Mouse (Mus musculus) hindbrain, embryonic 11.5 days (tissue): ENCODE data around the gene Tspan14. TPM values are rescaled to one million over a fixed set of nuclear protein-coding genes. Genes with fewer than 3 reads are reported as not detected.

Experiments used
- ATAC-seq: fragments of 200-750 bp; cut with Nextera tagmentation; 2 replicates; pipeline ENCODE4 v1.8.0; 2017; ENCODE audit warnings: mild to moderate bottlenecking, moderate TSS enrichment, moderate library complexity; ENCODE audit not compliant: low FRiP score
- DNase-seq: peaks from one replicate; pipeline ENCODE4 v3.0.0-alpha.2; 2015; ENCODE audit warnings: low spot score
- H3K27ac ChIP-seq: fragments of 300-500 bp; sonication (generic); 2 replicates; pipeline ENCODE4 v1.5.1; 2014; ENCODE audit warnings: mild to moderate bottlenecking, low read depth, low read length
- H3K27me3 ChIP-seq: fragments of 300-500 bp; sonication (generic); 2 replicates; pipeline ENCODE4 v1.6.1; 2014; ENCODE audit warnings: mild to moderate bottlenecking, low read length, moderate library complexity, mixed read lengths; ENCODE audit not compliant: control insufficient read depth, insufficient read depth
- H3K36me3 ChIP-seq: fragments of 300-500 bp; sonication (generic); 2 replicates; pipeline ENCODE4 v1.6.1; 2014; ENCODE audit warnings: mild to moderate bottlenecking, low read length, moderate library complexity, mixed read lengths; ENCODE audit not compliant: control insufficient read depth, insufficient read depth
- H3K4me1 ChIP-seq: fragments of 300-500 bp; sonication (generic); replicated peaks from 2 replicates; pipeline ENCODE4 v1.6.1; 2014; ENCODE audit warnings: low read length, mixed read lengths; ENCODE audit not compliant: control insufficient read depth, insufficient read depth
- H3K4me2 ChIP-seq: fragments of 300-500 bp; sonication (generic); replicated peaks from 2 replicates; pipeline ENCODE4 v1.6.1; 2014; ENCODE audit warnings: mild to moderate bottlenecking, low read depth, low read length
- H3K4me3 ChIP-seq: fragments of 300-500 bp; sonication (generic); 2 replicates; pipeline ENCODE4 v1.5.1; 2014; ENCODE audit warnings: low read depth, low read length
- H3K9ac ChIP-seq: fragments of 300-500 bp; sonication (generic); 2 replicates; pipeline ENCODE4 v1.6.1; 2014; ENCODE audit warnings: low read depth, low read length
- H3K9me3 ChIP-seq: fragments of 300-500 bp; sonication (generic); 2 replicates; pipeline ENCODE4 v1.6.1; 2016; ENCODE audit warnings: low read length; ENCODE audit not compliant: control insufficient read depth
- WGBS: fragments of 180-500 bp; shearing (Covaris S2); extraction: QIAGEN DNeasy Blood & Tissue Kit; methylation state at CpG from one replicate; pipeline ENCODE4 v1.1.7; 2014; 5-methylcytosine and 5-hydroxymethylcytosine counted together
- polyA plus RNA-seq: library from polyadenylated mRNA; unstranded; fragments of >200 nt; fragmentation: Nextera tagmentation; extraction: Ambion mirVana; gene quantifications from 2 replicates; pipeline ENCODE4 v1.2.1, GENCODE M21; 2014

Tspan14 gene
- polyA plus RNA-seq, 1 experiment from 2014 or later: 96.5 TPM

GRCm38 (mm10) chr14:40873961-40874360 lies 92.6 kb downstream of the Tspan14 start:
- Histone ChIP-seq H3K4me1 (no peaks in the 10 kb centered on the region), H3K36me3 (no peaks in the 10 kb centered on the region), H3K27me3 (no peaks in the 10 kb centered on the region), H3K4me2 (no peak overlapping the region), H3K27ac (no peak overlapping the region), H3K9ac (no peak overlapping the region), H3K9me3 (no peaks in the 10 kb centered on the region), H3K4me3 (no peak overlapping the region)
- no peak for ATAC-seq
- 96% methylated on average over 5 of the region's 5 CpGs for WGBS
- DNase-seq: no peak

- H3K36me3 ChIP-seq: no peaks in the 10 kb centered on the region
- no peak overlapping the region for H3K4me3 ChIP-seq
- DNase-seq: no peak
- H3K4me2 ChIP-seq: no peak overlapping the region
- H3K27ac ChIP-seq: no peak overlapping the region
- no peaks in the 10 kb centered on the region for H3K27me3 ChIP-seq
- H3K9ac ChIP-seq: no peak overlapping the region
- H3K4me1 ChIP-seq: no peaks in the 10 kb centered on the region
- no peaks in the 10 kb centered on the region for H3K9me3 ChIP-seq
- no peak for ATAC-seq
- 79% methylated on average over 3 of the region's 3 CpGs for WGBS
Measured at GRCm38 (mm10) chr14:40870598-40870997, 96.0 kb downstream of the Tspan14 start.

- no peaks in the 10 kb centered on the region for H3K27me3 ChIP-seq
- ATAC-seq: no peak
- no peak overlapping the region for H3K4me2 ChIP-seq
- no peak overlapping the region for H3K9ac ChIP-seq
- H3K36me3 ChIP-seq: no peaks in the 10 kb centered on the region
- WGBS: 57% methylated on average over 6 of the region's 6 CpGs
- H3K4me1 ChIP-seq: no peaks in the 10 kb centered on the region
- H3K4me3 ChIP-seq: no peak overlapping the region
- DNase-seq: peak; percentile 4
- H3K9me3 ChIP-seq: no peaks in the 10 kb centered on the region
- H3K27ac ChIP-seq: no peak overlapping the region
Measured at GRCm38 (mm10) chr14:40864811-40865514, 101.6 kb downstream of the Tspan14 start.

GRCm38 (mm10) chr14:40863659-40864058 lies 102.9 kb downstream of the Tspan14 start:
- Histone ChIP-seq H3K36me3 (no peaks in the 10 kb centered on the region), H3K27me3 (no peaks in the 10 kb centered on the region), H3K9ac (no peak overlapping the region), H3K4me2 (no peak overlapping the region), H3K4me3 (no peak overlapping the region), H3K4me1 (no peaks in the 10 kb centered on the region), H3K9me3 (no peaks in the 10 kb centered on the region), H3K27ac (no peak overlapping the region)
- 86% methylated on average over 3 of the region's 3 CpGs for WGBS
- no peak for DNase-seq
- ATAC-seq: no peak

GRCm38 (mm10) chr14:40863022-40863421 lies 103.6 kb downstream of the Tspan14 start:
- DNase-seq: no peak
- no peaks in the 10 kb centered on the region for H3K4me1 ChIP-seq
- H3K27me3 ChIP-seq: no peaks in the 10 kb centered on the region
- no peaks in the 10 kb centered on the region for H3K36me3 ChIP-seq
- ATAC-seq: no peak
- no peak overlapping the region for H3K27ac ChIP-seq
- H3K9ac ChIP-seq: no peak overlapping the region
- no peak overlapping the region for H3K4me2 ChIP-seq
- no peak overlapping the region for H3K4me3 ChIP-seq
- no peaks in the 10 kb centered on the region for H3K9me3 ChIP-seq

Other genes starting within 250 kb of the Tspan14 start
- 1.4 and 1.5 TPM in 2 replicates for gene Sh2d4b, start 73.5 kb downstream of the Tspan14 start, polyA plus RNA-seq
- 54.9 and 65.8 TPM in 2 replicates for gene Fam213a, start 47.0 kb upstream of the Tspan14 start, polyA plus RNA-seq
- 0.32 and 0.93 TPM in 2 replicates for gene Dydc2, start 102.4 kb upstream of the Tspan14 start, polyA plus RNA-seq
- 0.63 TPM in 1 of 2 replicates, not detected in the other for gene Dydc1, start 106.1 kb upstream of the Tspan14 start, polyA plus RNA-seq
- gene Mat1a, start 138.2 kb upstream of the Tspan14 start, polyA plus RNA-seq: not detected in 2 replicates
- not detected in 2 replicates for gene Sftpa1, start 165.0 kb upstream of the Tspan14 start, polyA plus RNA-seq
- not detected in 2 replicates for gene Mbl1, start 184.7 kb upstream of the Tspan14 start, polyA plus RNA-seq
- gene Sftpd, start 218.3 kb upstream of the Tspan14 start, polyA plus RNA-seq: not detected in 2 replicates